Mouse (Mus musculus) G1E-ER4 (cell line): ENCODE results near the gene Mrpl22. TPM values are rescaled to one million over a fixed set of nuclear protein-coding genes. Genes with fewer than 3 reads are reported as not detected.

Experiments
- GATA1 ChIP-seq: IDR thresholded peaks from one replicate; pipeline ENCODE4 v1.8.0; 2012; ENCODE audit warnings: low read length, inconsistent platforms
- polyA plus RNA-seq: library from polyadenylated mRNA; stranded (reverse); fragments of >175 nt; gene quantifications from 2 replicates; pipeline ENCODE4 v1.2.3, GENCODE M21; 2012

Mrpl22 gene
- polyA plus RNA-seq, 1 experiment = 17.1 TPM

DNA sequence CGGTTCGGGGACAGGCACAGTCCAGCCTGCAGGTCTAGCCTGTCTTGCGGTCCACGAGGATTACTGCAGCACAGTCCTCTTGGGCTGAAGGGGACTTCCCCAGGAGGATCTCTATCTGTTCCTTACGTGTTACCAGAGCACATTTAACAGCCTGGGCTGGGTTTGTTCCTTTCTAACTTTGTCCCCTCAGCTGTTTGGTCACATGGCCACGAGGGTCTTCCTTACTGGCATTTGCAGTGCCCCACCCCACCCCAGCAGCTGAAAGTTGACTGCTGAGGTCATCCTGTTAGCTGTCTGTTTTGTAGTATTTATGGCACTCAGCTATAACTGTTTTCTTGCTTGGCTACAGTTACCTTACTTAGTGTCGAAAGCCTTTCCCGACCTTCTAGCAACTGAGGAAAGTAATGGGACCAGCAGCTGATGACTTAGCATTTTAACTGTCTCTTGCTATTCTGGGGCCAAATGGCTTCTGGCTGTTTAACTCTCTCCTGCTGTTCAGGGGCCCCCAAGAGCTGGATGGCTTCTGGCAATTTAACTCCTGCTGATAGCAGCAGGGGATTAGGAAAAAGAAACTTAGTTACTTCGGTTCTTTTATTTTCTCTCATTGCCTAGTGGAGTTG lies 39.7 kb downstream of the Mrpl22 start:
- no peak for TF ChIP-seq GATA1

DNA sequence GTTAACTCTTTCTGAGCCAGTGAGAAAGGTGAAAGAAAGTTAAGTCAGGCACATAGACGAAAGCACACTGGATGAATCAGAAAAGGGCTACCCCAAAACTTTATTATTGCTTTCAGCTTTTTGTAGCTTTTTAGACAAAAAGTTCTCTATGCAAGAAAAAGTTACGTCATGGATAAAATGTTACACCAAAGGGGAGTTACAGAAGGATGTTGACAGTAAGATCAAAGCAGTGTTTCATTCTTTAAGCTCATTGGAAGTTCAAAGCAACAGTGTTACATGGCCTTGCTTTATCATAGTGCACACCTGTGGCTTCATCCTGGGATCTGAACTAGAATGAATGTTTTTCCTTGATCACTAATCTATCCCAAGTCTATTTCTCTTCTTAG lies 40.2 kb downstream of the Mrpl22 start:
- TF ChIP-seq GATA1 = no peak

DNA sequence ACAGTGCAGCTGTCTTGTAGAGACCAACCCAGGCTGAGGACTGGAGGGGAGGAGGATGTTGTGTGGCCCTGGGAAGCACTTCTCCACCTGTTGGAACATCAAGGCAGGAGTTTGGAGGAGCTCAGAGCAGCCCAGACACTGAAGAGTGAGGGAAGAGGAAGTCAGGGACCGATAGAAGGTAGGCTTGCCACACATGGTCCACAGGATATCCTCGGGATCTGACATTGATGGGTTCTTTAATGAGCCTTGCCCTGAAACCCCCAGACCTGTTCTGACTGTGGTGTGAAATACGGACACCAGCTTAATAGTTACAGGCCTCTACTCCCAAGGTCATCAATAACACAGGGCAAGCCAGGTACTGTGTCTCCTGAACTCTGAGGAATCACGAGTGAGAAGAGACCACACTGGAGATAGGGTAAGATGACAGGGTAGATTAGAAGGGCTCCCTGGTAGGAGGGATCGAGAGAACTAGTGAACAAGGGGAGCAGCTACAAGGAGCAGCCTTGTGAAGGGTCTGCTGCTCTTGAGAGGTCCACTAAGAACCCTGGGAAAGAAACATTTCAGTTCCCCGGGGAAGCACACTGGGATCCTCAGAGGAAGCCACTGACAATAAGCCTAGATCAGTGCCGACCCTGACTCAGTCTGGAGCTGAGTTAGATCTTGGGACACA lies 42.3 kb downstream of the Mrpl22 start:
- no peak for TF ChIP-seq GATA1

DNA sequence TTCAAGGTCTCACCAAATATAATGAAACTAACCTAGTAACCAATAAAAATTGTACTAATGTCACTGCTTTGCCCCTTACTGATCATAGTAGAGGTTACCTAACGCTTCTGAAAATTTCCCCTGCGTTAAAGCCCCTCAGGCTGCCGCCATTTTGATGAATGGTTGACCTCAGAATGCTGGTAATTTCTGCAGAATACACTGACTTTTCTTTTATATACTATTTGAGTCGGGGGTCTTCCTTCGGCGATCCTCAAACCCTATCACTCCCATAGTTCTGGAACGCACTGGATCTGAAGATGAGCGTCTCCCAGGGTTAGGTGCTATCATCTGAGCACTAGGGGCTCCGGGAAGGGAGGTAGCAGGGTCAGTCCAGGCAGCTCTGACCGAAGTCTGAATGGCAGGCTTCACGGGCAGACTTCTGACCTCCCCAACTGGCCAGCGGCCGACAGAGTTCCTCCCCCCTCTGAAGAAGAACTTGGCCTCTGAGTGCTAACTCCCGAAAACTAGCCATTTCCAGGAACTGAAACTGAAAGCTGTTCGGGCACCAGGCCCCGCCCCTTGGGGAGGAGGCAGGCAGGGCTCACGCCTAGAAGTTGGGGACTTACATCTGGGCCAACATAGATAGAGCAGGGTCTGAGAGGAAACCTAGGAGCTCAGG lies 43.1 kb downstream of the Mrpl22 start:
- no peak for TF ChIP-seq GATA1

DNA sequence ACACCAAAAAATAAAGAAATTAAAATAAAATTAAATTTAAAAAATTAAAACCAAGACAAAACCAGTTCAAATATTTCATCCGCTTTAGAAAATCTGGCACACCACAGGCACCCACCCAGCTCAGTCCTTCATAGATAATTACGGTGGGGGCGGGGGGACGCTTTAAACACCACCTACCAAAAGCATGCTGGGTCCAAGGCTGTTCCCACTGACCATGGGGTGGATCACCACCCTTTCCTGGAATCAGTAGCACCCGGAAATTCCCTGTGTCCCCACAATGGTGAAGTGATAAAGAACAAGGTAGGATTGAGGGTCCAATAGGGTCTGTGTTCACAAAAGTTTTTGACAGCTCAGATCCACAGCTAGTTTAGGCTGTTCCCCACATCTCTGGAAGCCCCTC lies 44.4 kb downstream of the Mrpl22 start:
- no peak for TF ChIP-seq GATA1

DNA sequence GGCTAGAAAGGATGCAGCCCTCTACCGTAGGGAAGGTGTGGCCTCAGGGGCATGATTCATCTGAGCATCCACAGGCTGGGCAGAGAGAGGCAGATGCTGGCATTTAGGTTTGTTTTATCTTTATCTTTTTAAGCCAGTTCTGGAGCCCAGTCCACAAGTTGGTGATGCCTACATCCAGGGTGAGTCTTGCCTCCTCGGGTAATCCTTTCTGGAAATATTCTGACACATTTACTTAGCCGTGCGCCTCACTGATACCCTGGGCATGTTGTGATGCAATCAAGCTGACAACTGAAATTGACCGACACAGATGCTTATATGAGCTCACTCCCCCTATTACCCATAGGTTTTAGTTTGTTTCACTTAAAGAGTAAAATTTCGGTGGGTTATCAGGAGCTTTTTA lies 45.4 kb downstream of the Mrpl22 start:
- TF ChIP-seq GATA1 = no peak

DNA sequence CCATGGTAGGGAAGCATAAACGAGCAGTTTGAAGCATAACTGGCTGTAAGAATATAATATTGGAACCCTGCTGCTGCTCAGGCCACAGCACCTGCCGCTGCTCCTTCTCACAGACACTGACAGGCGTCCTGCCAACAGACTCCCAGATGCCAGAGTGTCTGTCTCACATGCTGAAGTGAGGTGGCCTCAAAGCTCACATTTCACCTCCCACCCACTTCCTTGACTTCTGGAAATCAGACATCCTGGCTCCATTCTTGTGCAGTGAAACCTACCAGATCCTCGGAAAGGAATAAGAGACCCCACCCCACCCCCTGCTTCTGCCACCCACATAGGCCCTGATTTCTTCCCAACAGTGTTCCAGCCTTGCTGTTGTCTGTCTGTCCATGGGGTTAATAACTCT lies 52.3 kb downstream of the Mrpl22 start:
- TF ChIP-seq GATA1 = no peak

DNA sequence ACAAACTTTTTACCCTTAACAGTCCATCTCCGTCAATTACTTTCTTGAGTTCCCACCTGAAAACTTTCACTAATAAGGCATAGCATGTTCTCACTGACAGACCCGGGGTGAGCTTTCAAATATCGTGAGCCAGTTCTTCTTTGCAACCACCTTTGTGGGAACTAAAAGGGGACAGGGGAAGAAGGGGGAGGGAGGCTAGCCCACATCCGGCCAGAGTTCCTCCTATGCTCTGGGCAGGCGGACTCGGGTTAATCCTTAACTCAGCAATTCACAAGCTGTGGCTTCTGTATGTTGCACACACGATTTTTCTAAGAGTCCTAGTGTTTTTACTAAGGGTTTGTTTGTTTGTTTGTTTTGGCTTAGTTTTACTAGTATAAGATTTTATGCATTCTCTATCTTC lies 52.9 kb downstream of the Mrpl22 start:
- TF ChIP-seq GATA1 = no peak

DNA sequence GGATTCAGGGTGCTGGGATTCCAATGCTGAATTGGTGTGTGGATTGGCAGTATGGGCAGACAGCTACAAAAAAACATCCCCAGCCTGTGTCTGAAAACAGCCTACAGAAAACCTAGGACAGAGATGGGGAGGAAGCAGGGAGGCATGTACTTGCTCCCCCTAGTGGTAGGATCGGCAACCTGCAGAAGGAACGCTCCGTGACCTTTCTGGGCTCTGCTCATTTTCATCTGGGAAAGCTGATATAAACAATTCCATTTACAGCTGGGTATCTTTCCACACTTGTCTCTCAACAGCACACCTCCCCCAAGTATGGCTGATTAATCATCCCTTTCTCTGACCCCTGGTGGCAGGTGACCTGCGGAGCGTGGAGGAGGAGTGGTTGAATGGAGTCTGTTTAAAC lies 54.2 kb downstream of the Mrpl22 start:
- TF ChIP-seq GATA1 = no peak

DNA sequence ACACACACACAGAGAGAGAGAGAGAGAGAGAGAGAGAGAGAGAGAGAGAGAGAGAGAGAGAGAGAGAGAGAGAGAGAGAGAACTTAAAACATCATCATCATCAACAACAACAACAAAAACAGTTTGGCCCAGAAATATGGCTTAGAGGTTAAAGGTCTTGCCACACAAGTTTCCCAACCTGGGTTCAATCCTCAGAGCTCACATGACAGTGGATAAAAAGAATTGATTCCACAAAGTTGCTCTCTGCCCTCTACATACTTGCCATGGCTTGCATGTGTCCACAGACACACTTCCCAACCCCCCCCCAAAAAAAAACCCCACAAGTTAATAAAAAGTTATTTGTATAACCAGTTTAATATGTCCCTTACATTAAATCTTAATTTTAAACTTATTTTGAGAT lies 55.0 kb downstream of the Mrpl22 start:
- no peak for TF ChIP-seq GATA1

Other genes with a start within 250 kb of the Mrpl22 start
- gene Larp1, start 162.6 kb upstream of the Mrpl22 start, polyA plus RNA-seq = 118 and 122 TPM in 2 replicates
- gene Gm12248, start 78.5 kb upstream of the Mrpl22 start, polyA plus RNA-seq = not detected in 2 replicates
- gene Cnot8, start 67.5 kb upstream of the Mrpl22 start, polyA plus RNA-seq = 5.0 and 5.4 TPM in 2 replicates
- gene Gemin5, start 3.1 kb upstream of the Mrpl22 start, polyA plus RNA-seq = 20.1 and 23.5 TPM in 2 replicates
- gene Igtp, start 27.9 kb downstream of the Mrpl22 start, polyA plus RNA-seq = 0.41 and 0.95 TPM in 2 replicates
- gene Irgm2, start 28.0 kb downstream of the Mrpl22 start, polyA plus RNA-seq = 0.11 and 0.19 TPM in 2 replicates
- gene 4930438A08Rik, start 103.1 kb downstream of the Mrpl22 start, polyA plus RNA-seq = not detected in 2 replicates
- 17.2 and 21.2 TPM in 2 replicates for gene Zfp692, start 135.4 kb downstream of the Mrpl22 start, polyA plus RNA-seq
- gene Zfp672, start 158.7 kb downstream of the Mrpl22 start, polyA plus RNA-seq = 10.1 and 10.8 TPM in 2 replicates
- 29.4 and 33.7 TPM in 2 replicates for gene Sh3bp5l, start 159.1 kb downstream of the Mrpl22 start, polyA plus RNA-seq
- gene Lypd8, start 207.4 kb downstream of the Mrpl22 start, polyA plus RNA-seq = not detected in 2 replicates
- gene 1810065E05Rik, start 249.4 kb downstream of the Mrpl22 start, polyA plus RNA-seq = not detected in 2 replicates